Mouse (Mus musculus) MEL (cell line): ENCODE measurements at regions not wholly inside any gene's neighbourhood (a gene's known extent, or its start where the extent isn't known, plus 50 kb on each side); places are given as distances from the start of the nearest gene placed in this dataset.

Experiments
- DNase-seq: peaks from one replicate; pipeline ENCODE4 v3.0.0; 2011; ENCODE audit warnings: low read depth, low spot score
- H3K27ac ChIP-seq: 2 replicates; pipeline ENCODE4 v1.5.1; 2012; ENCODE audit warnings: low read depth, mild to moderate bottlenecking, control low read depth, low read length, moderate library complexity; ENCODE audit not compliant: control insufficient read depth
- H3K27me3 ChIP-seq, 2 experiments: fragments of 150-350 bp in 1 of 2; sonication (generic) in 1 of 2; 2 replicates each; pipeline ENCODE4 v1.6.1; 2012; ENCODE audit warnings: low read length in 2 of 2, mild to moderate bottlenecking in 2 of 2, improper control_type of control experiment in 1 of 2, moderate library complexity in 1 of 2; ENCODE audit not compliant: insufficient read depth in 2 of 2, control insufficient read depth in 1 of 2
- H3K36me3 ChIP-seq, 2 experiments: 2 replicates each; pipeline ENCODE4 v1.6.1; 2012 to 2014; ENCODE audit warnings: low read length in 2 of 2, improper control_type of control experiment in 1 of 2, inconsistent platforms in 1 of 2, mild to moderate bottlenecking in 1 of 2; ENCODE audit not compliant: insufficient read depth in 2 of 2, control insufficient read depth in 1 of 2
- H3K4me1 ChIP-seq, 2 experiments: fragments of 150-350 bp in 1 of 2; sonication (generic) in 1 of 2; 2 replicates each; pipeline ENCODE4 v1.6.1; 2012; ENCODE audit warnings: low read length in 2 of 2, improper control_type of control experiment in 1 of 2, mild to moderate bottlenecking in 1 of 2; ENCODE audit not compliant: insufficient read depth in 2 of 2, control insufficient read depth in 1 of 2
- H3K4me3 ChIP-seq, 2 experiments: fragments of 150-350 bp in 1 of 2; sonication (generic) in 1 of 2; 2 replicates each; pipeline ENCODE4 v1.5.1; 2012; ENCODE audit warnings: low read depth in 2 of 2, low read length in 2 of 2, mild to moderate bottlenecking in 2 of 2, moderate library complexity in 2 of 2, control low read depth in 1 of 2, improper control_type of control experiment in 1 of 2; ENCODE audit not compliant: control insufficient read depth in 1 of 2, insufficient read depth in 1 of 2
- H3K79me2 ChIP-seq: 2 replicates; pipeline ENCODE4 v1.6.1; 2012; ENCODE audit warnings: mild to moderate bottlenecking, low read length, moderate library complexity; ENCODE audit not compliant: control insufficient read depth, poor library complexity, insufficient read depth
- H3K9ac ChIP-seq: 2 replicates; pipeline ENCODE4 v1.6.1; 2012; ENCODE audit warnings: low read depth, mild to moderate bottlenecking, control low read depth, low read length, moderate library complexity; ENCODE audit not compliant: control insufficient read depth, poor library complexity, severe bottlenecking
- H3K9me3 ChIP-seq: fragments of 150-350 bp; sonication (generic); replicated peaks from 2 replicates; pipeline ENCODE4 v1.6.1; 2012; ENCODE audit warnings: mild to moderate bottlenecking, low read length, improper control_type of control experiment, moderate library complexity; ENCODE audit not compliant: insufficient read depth
- BHLHE40 ChIP-seq: IDR thresholded peaks from 2 replicates; pipeline ENCODE4 v1.6.1; 2012; ENCODE audit warnings: low read depth, mild to moderate bottlenecking, inconsistent platforms, low read length, improper control_type of control experiment, borderline replicate concordance
- CHD2 ChIP-seq: IDR thresholded peaks from 2 replicates; pipeline ENCODE4 v1.6.1; 2011; ENCODE audit warnings: low read length, improper control_type of control experiment
- E2F4 ChIP-seq: IDR thresholded peaks from 2 replicates; pipeline ENCODE4 v1.6.1; 2011; ENCODE audit warnings: low read depth, low read length, improper control_type of control experiment, borderline replicate concordance
- ETS1 ChIP-seq: IDR thresholded peaks from 2 replicates; pipeline ENCODE4 v1.6.1; 2012; ENCODE audit warnings: low read depth, mild to moderate bottlenecking, inconsistent platforms, low read length, improper control_type of control experiment, moderate library complexity
- HCFC1 ChIP-seq: IDR thresholded peaks from 2 replicates; pipeline ENCODE4 v1.6.1; 2012; ENCODE audit warnings: low read depth, mild to moderate bottlenecking, inconsistent platforms, low read length, improper control_type of control experiment, moderate library complexity
- JUND ChIP-seq: IDR thresholded peaks from 2 replicates; pipeline ENCODE4 v1.6.1; 2011; ENCODE audit warnings: low read depth, mild to moderate bottlenecking, improper control_type of control experiment, low read length
- KAT2A ChIP-seq: conservative IDR thresholded peaks from 2 replicates; pipeline ENCODE4 v1.6.1; 2012; ENCODE audit warnings: low read depth, low read length, improper control_type of control experiment, inconsistent platforms
- MAFK ChIP-seq: IDR thresholded peaks from 2 replicates; pipeline ENCODE4 v1.6.1; 2011; ENCODE audit warnings: low read depth, mild to moderate bottlenecking, low read length, improper control_type of control experiment, borderline replicate concordance
- MAX ChIP-seq: IDR thresholded peaks from 2 replicates; pipeline ENCODE4 v1.6.1; 2011; ENCODE audit warnings: low read length, improper control_type of control experiment
- MAZ ChIP-seq: IDR thresholded peaks from 2 replicates; pipeline ENCODE4 v1.6.1; 2012; ENCODE audit warnings: low read depth, mild to moderate bottlenecking, inconsistent platforms, low read length, improper control_type of control experiment
- MEF2A ChIP-seq: IDR thresholded peaks from 2 replicates; pipeline ENCODE4 v1.6.1; 2014; ENCODE audit warnings: low read depth, mild to moderate bottlenecking, inconsistent platforms, low read length, improper control_type of control experiment; ENCODE audit not compliant: poor library complexity, insufficient replicate concordance, severe bottlenecking; ENCODE audit errors: extremely low read depth
- MXI1 ChIP-seq: IDR thresholded peaks from 2 replicates; pipeline ENCODE4 v1.6.1; 2011; ENCODE audit warnings: mild to moderate bottlenecking, low read depth, low read length, improper control_type of control experiment
- MYB ChIP-seq: IDR thresholded peaks from 2 replicates; pipeline ENCODE4 v1.6.1; 2011; ENCODE audit warnings: mild to moderate bottlenecking, low read depth, low read length, improper control_type of control experiment
- MYC ChIP-seq: IDR thresholded peaks from 2 replicates; pipeline ENCODE4 v1.6.1; 2011; ENCODE audit warnings: low read depth, mild to moderate bottlenecking, low read length, improper control_type of control experiment, moderate library complexity
- NRF1 ChIP-seq: IDR thresholded peaks from 2 replicates; pipeline ENCODE4 v1.6.1; 2014; ENCODE audit warnings: low read depth, mild to moderate bottlenecking, inconsistent platforms, low read length, improper control_type of control experiment, moderate library complexity; ENCODE audit not compliant: poor library complexity, insufficient read depth, severe bottlenecking
- POLR2AphosphoS2 ChIP-seq: IDR thresholded peaks from 2 replicates; pipeline ENCODE4 v1.6.1; 2011; ENCODE audit warnings: low read length, improper control_type of control experiment
- POLR2AphosphoS5 ChIP-seq: IDR thresholded peaks from 2 replicates; pipeline ENCODE4 v1.6.1; 2012; ENCODE audit warnings: low read depth, borderline replicate concordance, mild to moderate bottlenecking, inconsistent platforms, low read length, moderate library complexity, mixed read lengths
- RCOR1 ChIP-seq: IDR thresholded peaks from 2 replicates; pipeline ENCODE4 v1.6.1; 2012; ENCODE audit warnings: low read depth, mild to moderate bottlenecking, inconsistent platforms, low read length, improper control_type of control experiment
- SIN3A ChIP-seq: IDR thresholded peaks from 2 replicates; pipeline ENCODE4 v1.6.1; 2012; ENCODE audit warnings: low read length, improper control_type of control experiment, inconsistent platforms
- SMC3 ChIP-seq: IDR thresholded peaks from 2 replicates; pipeline ENCODE4 v1.6.1; 2011; ENCODE audit warnings: low read depth, low read length, improper control_type of control experiment
- UBTF ChIP-seq: IDR thresholded peaks from 2 replicates; pipeline ENCODE4 v1.6.1; 2012; ENCODE audit warnings: low read depth, mild to moderate bottlenecking, inconsistent platforms, low read length, improper control_type of control experiment, moderate library complexity, borderline replicate concordance; ENCODE audit not compliant: insufficient read depth
- USF1 ChIP-seq: IDR thresholded peaks from 2 replicates; pipeline ENCODE4 v1.6.1; 2014; ENCODE audit warnings: low read depth, mild to moderate bottlenecking, inconsistent platforms, low read length, improper control_type of control experiment, moderate library complexity
- USF2 ChIP-seq, 2 experiments: IDR thresholded peaks; 2 replicates each; pipeline ENCODE4 v1.6.1; 2011 to 2012; ENCODE audit warnings: improper control_type of control experiment in 2 of 2, low read length in 2 of 2, borderline replicate concordance in 1 of 2, inconsistent platforms in 1 of 2, low read depth in 1 of 2, mild to moderate bottlenecking in 1 of 2; ENCODE audit not compliant: insufficient read depth in 1 of 2
- ZC3H11A ChIP-seq: IDR thresholded peaks from 2 replicates; pipeline ENCODE4 v1.6.1; 2012; ENCODE audit warnings: low read depth, mild to moderate bottlenecking, inconsistent platforms, low read length, improper control_type of control experiment
- ZNF384 ChIP-seq: IDR thresholded peaks from 2 replicates; pipeline ENCODE4 v1.6.1; 2012; ENCODE audit warnings: low read depth, mild to moderate bottlenecking, inconsistent platforms, low read length, improper control_type of control experiment

DNA sequence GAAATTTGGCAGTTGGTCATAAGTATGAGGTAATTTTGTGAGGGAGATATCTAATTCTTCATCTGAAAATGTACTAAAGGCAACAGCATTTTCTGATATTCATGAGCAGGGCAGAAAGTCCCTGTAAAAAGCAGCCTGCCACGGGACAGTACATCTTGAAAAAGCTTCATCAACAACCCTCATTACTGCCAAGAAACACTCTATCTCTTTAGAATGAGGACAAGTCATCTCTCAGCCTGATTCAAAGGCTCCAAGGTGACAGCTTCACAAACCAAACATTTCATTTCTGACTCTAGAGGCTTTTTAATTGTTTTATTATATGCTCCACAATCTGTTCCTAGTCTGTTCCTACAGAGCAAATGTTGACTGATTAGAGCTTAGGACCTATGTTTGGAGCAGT lies 260.3 kb downstream of the Aldoart1 start:
- H3K27ac ChIP-seq: no peak overlapping the region
- no peak for DNase-seq
- H3K4me1 ChIP-seq: no peaks in the 10 kb centered on the region
- H3K4me3 ChIP-seq: no peak overlapping the region
- H3K9ac ChIP-seq: no peak overlapping the region
- H3K27me3 ChIP-seq: no peaks in the 10 kb centered on the region
- no peaks in the 10 kb centered on the region for H3K36me3 ChIP-seq
- no peaks in the 10 kb centered on the region for H3K9me3 ChIP-seq
- no peak for TF ChIP-seq RCOR1
- TF ChIP-seq BHLHE40: no peak
- TF ChIP-seq, all 39 proteins: peak for 0
- no peaks in the 10 kb centered on the region for H3K79me2 ChIP-seq

DNA sequence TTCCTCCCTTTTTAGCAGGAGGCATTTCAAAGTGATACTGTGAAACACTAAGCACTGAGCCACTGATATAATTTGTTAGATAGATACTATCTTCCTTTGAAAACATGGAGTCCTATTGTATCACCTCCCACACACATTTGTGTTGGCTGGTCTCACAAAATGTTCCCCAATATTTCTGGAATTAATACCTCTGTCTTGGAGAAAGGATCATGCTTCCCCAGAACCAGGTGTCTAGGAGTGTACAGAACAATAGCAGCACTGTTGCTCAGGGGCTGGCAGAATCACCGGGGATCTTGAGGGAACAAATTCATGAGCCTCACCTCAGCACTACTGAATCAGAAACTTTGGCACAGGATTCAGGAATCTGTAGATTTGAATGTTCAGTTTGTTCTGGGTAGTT lies 277.5 kb downstream of the Aldoart1 start:
- no peak for DNase-seq
- no peaks in the 10 kb centered on the region for H3K4me1 ChIP-seq
- H3K27me3 ChIP-seq: no peaks in the 10 kb centered on the region
- H3K27ac ChIP-seq: no peak overlapping the region
- no peak overlapping the region for H3K4me3 ChIP-seq
- H3K36me3 ChIP-seq: no peaks in the 10 kb centered on the region
- H3K9ac ChIP-seq: no peak overlapping the region
- TF ChIP-seq MXI1: no peak
- no peak for TF ChIP-seq JUND
- no peak for TF ChIP-seq BHLHE40
- TF ChIP-seq MYB: no peak
- no peak for TF ChIP-seq ETS1
- TF ChIP-seq MAZ: no peak
- no peak for TF ChIP-seq MYC
- TF ChIP-seq MAX: no peak
- TF ChIP-seq SIN3A: no peak
- TF ChIP-seq KAT2A: no peak
- no peak for TF ChIP-seq USF2 (IDR thresholded peaks at IDR 0.05; ENCODE audit: borderline replicate concordance in 1 of 2, insufficient read depth in 1 of 2, low read depth in 1 of 2, low read length in 2 of 2)
- TF ChIP-seq MAFK: no peak
- TF ChIP-seq NRF1: no peak
- H3K9me3 ChIP-seq: no peaks in the 10 kb centered on the region
- H3K79me2 ChIP-seq: no peaks in the 10 kb centered on the region

DNA sequence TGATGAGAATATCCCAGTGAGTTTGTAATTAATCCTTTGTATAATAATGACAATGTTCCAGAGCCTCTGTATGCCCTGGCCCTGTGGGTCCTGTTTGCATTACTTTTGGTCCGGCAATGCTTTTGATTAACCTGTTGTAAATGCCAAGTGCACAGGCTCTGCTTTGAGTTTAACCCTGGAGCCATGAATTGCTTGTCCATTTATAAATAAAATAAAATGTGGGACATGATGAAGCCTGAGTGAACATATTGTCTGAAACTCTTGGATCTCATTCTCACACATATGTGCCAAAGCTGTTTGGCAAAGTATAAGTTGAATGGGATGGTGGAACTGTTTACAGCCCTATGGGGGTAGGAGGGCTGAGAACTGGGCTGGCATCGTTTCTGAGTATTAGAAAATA lies 280.5 kb downstream of the Aldoart1 start:
- no peaks in the 10 kb centered on the region for H3K27me3 ChIP-seq
- H3K27ac ChIP-seq: no peak overlapping the region
- H3K36me3 ChIP-seq: no peaks in the 10 kb centered on the region
- no peaks in the 10 kb centered on the region for H3K4me1 ChIP-seq
- H3K79me2 ChIP-seq: no peaks in the 10 kb centered on the region
- H3K9me3 ChIP-seq: no peaks in the 10 kb centered on the region
- no peak for DNase-seq
- H3K9ac ChIP-seq: no peak overlapping the region
- no peak overlapping the region for H3K4me3 ChIP-seq
- TF ChIP-seq E2F4: no peak
- TF ChIP-seq MAZ: no peak
- TF ChIP-seq JUND: no peak
- no peak for TF ChIP-seq ZNF384
- no peak for TF ChIP-seq POLR2AphosphoS2
- TF ChIP-seq USF1: no peak
- no peak for TF ChIP-seq RCOR1
- TF ChIP-seq MEF2A: no peak
- TF ChIP-seq HCFC1: no peak
- no peak for TF ChIP-seq MAX
- TF ChIP-seq ZC3H11A: no peak
- no peak for TF ChIP-seq NRF1
- no peak for TF ChIP-seq USF2 (IDR thresholded peaks at IDR 0.05; ENCODE audit: borderline replicate concordance in 1 of 2, insufficient read depth in 1 of 2, low read depth in 1 of 2, low read length in 2 of 2)
- TF ChIP-seq POLR2AphosphoS5: no peak
- TF ChIP-seq SMC3: no peak
- no peak for TF ChIP-seq CHD2
- no peak for TF ChIP-seq UBTF
